Mouse (Mus musculus) layer of hippocampus, adult 18-20 months (tissue): ENCODE data around the gene Rap1b. TPM values are rescaled to one million over a fixed set of nuclear protein-coding genes. Genes with fewer than 3 reads are reported as not detected.

Source experiments
- DNase-seq, 2 experiments: peaks; one replicate each; pipeline ENCODE4 v3.0.0; 2022; ENCODE audit warnings: low spot score in 2 of 2
- total RNA-seq, 2 experiments: library from RNA; stranded (reverse); gene quantifications; 2 replicates each; pipeline ENCODE4 v1.2.3; 2021

The Rap1b gene
- total RNA-seq, 2 experiments from 2014 or later: 55.5 to 59.5 TPM

DNA sequence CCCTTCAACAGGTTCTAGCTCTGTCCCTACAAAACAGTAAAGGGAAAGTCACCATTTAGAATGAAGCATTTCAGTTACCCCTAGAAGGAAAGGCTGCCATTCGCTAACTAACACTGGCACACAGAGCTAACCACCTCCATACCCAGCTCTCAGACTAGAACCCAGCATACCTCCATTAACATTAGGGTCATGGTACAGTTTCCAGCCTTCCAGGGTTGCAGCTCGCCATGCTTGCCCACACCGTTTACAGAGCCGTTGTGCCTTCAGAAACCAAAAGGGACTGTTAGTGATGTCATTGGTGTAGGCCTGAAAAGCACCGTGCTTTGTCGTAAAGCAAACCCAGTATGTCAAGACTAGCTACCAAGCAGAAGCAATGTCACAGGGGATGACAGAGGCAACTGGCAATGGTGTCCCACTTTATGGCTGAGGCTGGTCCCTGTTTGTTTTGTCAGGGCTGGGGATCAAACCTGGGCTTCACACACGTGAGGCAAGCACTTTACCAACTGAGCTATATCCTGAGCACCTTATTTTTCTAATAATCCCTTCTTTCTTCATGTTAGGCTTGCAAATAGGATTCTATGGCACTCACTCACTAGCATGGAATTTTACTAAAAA, 72.6 kb downstream of the Rap1b start:
- no peak for DNase-seq

DNA sequence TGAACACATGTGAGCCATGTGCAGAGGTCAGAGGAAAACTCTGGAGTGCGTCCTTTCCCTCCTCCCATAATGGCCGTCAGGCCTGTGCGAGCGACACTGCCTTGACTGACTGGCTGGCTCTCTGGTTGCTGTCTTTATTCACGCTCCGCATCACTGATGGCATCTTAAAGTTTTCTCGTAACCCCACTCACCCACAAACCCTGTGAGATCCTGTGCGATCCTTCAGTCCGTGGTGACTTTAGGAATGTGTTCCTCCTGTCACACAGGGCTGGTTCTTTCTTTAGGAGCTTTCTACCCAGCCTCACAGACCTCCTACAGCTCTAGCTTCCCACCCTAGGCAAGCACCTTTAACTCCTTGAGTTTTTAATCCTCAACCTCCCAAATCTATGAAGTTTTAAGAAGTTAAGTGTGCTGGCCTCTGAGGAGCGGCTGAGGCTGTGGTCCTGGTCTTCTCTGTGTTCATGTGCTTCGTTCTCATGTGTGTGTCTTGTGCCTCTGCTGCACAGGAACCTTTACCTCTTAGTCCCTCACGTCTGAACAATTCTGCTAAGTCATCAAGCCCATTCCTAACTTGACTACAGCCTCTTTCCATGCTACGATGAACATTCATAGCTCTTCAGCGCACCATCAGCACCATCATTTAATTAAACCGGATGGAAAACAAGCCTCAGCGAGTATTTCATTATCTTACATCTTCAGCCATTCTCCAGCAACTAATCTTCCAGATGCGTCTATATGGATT, 73.3 kb downstream of the Rap1b start:
- no peak for DNase-seq

DNA sequence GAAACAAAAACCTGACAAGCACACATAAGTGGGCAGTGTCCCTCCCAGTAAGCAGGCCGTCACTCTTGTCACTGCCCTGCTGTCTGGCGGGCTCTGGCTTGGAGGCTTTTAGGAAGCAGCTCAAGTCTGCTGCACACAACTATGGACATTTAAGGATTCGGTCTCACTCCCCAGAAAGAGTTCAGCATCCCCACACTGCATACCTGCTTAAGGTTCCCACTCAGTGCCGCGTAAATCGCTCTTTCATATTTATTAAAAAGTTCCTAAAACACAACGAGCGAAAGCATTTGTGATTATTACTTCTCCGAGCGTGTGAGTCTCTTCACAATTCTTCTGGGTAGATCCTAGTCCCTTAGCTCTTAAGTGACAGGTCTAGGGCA, 74.7 kb downstream of the Rap1b start:
- no peak for DNase-seq

DNA sequence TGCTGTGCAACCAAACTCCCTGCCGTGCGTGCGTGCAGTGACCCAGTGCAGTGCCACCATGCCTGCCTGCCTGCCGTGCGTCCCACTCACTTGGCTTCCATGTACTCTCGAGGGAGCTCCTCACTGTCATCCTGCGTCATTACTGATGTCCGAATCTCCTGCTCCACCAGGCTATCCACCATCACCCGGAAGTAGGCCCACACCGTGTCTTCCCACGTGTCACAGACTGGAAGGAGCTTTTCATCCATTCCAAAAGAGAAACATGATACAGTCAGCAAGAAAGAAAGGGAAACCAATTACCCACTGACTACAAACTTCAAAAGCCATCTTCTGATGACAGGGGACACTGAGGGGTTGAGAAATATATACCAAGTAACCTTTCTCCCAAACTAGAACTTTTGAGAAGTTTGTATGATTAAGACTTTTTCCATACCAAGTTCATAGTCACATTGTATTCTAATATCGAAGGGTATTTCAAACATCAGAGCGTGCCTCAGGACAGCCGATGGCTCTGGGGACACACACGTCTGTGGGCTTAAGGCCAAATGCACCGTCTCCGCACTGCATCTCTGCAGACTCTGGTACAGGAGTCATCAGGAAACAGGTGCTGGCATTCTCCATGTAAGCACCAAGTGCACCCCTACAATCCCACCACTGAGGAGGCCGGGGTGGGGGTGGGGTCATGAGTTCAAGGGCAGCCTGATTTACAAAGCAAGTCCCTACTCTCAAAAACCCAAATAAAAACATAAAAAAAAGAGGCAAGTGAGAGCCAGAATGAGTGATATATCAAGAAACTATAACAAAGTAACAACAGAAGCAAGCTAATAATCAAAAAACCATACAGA, 75.3 kb downstream of the Rap1b start:
- no peak for DNase-seq

DNA sequence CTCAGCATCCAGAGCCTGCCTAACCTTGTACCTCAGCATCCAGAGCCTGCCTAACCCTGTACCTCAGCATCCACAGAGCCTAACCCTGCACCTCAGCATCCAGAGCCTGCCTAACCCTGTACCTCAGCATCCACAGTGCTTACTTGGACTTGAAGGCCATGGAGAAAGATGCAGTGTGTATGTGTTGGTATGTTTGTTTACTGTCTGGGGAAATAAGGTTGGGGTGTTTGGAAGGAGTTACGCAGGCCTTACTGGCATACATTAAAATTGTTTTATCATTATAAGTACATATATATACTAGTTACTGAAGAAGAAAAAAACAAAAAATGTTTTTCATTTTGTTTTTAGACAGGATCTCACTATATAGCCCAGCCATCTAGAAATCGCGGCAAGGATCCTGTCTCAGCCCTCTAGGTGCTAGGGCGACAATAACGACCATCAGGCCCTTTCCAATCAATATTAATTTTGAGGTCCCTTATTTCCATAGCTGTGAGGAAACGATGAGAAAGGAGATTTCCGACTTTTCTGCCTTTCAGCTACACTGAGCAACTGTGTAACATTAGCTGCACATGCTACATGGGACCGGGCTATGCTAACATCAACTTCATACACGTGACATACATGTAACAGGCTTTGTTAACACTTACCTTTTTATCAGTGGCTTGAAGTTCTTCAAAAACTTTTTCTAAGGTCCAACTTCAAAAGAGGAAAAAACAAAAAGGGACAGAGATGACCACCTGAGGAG, 76.1 kb downstream of the Rap1b start:
- no peak for DNase-seq

DNA sequence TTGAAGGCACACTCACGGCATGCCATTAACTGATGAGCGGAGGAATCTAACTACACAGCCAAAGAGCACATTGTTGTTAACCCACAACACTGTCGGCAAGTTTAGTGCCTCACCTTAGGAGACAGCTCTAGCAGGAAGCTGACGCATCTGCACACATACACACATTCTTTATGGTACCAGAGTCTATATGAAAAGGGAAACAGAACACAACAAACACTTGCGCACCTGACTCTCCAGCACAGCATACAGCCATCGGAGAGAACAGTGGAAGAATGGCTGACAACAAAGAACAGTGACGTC, 77.7 kb downstream of the Rap1b start:
- no peak for DNase-seq

DNA sequence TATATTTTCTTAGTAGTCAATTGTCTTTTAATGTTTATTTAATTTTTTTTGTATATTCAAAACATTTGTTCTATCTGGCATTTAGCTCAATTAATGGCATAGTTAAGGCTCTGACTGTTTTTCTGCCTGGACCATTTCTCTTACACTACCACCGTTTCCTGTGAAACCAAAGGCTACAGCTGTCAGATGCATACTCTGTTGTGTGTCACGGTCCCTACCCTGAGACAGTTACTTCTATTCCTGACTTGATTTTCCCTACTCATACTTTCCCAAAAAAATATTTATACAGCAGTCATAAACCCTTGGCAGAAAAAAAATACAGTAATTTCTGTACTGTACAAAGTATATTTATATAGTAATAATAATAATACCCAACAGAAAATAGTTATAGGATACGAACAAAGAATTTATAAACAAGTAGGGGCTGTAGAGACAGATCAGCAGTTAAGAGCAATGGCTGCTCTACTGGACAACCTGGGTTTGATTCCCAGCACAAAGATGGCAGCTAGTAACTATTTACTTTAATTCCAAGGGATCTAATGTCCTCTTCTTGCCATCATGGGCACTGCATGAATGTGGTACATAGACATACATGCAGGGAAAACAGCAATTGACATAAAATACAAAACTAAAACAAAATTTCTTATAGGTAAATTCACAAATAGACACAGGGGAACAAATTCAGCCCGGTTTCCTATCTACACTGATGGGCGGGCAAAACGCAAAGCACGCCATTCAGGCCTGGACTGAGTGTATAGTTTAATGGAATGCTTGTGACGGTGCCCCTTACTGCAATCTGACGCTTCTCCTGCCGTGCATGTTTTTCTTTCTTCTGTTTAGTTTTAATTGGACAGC, 78.3 kb downstream of the Rap1b start:
- no peak for DNase-seq

DNA sequence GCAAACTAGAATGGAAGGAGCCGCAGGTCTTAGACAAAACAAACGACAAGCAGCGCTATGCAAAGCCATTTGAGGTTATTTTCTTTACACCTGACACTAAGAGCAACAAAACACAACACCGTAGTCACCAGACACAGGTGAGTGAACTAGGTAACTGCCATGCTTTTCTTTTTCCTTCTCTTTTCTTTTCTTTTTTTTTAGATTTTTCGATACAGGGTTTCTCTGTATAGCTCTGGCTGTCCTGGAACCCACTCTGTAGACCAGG, 79.0 kb downstream of the Rap1b start:
- no peak for DNase-seq

DNA sequence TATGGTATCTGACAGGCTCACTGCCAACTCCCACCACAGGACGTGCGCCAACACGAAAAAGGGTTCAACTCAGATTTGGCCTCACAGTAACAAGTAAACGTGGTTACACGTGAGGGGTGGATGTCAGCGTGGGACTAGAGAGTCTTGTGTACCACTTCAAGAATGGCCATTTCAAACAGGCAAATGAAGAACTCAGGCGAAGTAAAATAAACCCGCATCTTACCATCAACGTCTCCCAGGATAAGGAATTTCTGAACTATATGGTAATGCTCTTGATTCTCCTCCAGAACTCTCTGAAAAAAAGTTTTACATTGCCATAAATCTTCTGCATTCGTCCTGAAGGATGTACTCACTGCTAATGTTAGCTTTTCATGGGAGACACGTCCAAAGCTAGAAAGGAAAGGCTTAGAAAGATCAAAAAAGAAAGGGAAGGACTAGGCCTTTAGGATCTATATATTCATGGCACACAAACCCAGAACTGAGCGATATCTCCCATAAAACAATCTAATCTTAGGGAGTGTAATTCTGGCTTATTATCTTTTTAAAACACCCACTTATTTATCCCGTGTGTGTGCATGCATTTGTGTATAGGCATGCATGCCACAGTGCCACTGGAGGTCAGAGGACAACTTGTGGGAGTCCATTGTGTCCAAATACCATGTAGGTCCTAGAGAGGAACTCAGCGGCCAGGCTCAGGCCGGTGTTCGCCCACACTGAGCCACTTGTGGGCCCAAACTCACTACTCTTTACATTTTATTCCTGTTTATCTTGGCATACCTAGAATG, 79.5 kb downstream of the Rap1b start:
- no peak for DNase-seq

DNA sequence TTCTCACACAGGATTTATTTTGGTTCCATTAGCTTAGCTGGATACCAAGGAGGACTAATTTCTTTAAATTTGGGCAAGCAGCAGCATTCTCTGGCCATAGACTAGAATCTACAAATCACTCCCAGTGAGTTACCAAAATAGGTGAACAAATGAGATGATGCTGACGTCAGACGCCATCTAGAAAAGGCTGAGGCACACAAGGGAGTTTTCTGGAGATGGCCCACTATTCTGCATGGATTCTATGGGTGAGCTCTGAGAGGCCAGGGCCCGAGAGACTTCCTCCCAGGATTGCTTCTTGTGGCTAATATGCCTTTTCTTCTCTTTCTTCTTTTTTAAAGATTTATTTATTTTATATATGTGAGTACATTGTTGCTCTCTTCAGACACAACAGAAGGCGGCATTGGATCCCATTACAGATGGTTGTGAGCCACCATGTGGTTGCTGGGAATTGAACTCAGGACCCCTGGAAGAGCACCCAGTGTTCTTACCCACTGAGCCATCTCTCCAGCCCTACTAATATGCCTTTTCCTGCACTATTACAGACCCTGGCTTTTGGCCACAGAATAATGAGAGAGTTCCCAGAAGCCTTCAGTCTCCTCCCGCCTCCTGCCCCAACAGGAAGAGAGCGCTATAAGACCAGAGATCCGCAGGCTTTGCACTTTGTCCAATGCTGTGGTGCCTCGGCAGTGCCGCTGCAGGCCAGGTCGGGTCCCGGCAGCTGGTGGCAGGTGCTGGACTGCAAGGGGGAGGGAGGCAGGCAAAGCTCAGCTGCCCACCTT, 80.5 kb downstream of the Rap1b start:
- no peak for DNase-seq

DNA sequence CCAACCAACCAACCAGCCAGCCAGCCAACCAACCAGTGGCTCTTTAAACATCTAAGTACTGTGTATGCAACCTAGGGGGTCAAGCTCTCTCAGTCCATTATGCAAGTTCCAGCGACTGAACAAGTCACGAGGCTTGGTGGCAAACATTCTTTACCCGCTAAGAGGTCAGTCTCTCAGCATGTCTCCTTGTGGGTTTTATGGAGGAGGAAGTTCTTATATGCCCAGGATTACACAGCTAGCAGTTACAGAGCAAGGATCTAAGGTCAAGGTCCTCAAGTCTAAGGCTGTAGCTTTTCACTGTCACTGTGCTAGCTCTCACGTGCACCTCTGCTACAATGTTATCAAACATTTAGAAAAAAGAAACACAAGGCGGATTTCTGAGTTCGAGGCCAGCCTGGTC, 81.2 kb downstream of the Rap1b start:
- no peak for DNase-seq

Other genes with a start within 250 kb of the Rap1b start
- gene Cpm, start 216.5 kb downstream of the Rap1b start, total RNA-seq: 10 to 100 TPM in 1 of 2 experiments, 1 to 10 TPM in 1; 8.6 to 10.7 TPM
- gene Mdm2, start 135.3 kb downstream of the Rap1b start, total RNA-seq: 10 to 100 TPM; 54.3 to 61.9 TPM
- gene Slc35e3, start 99.7 kb downstream of the Rap1b start, total RNA-seq: 10 to 100 TPM; 31.1 to 32.5 TPM
- 10 to 100 TPM; 13.8 to 14.1 TPM for gene Nup107, start 53.3 kb downstream of the Rap1b start, total RNA-seq